Mouse (Mus musculus) lung, embryonic 16.5 days (tissue): ENCODE measurements around the gene Cyp2b10. TPM values are rescaled to one million over a fixed set of nuclear protein-coding genes. Genes with fewer than 3 reads are reported as not detected.

ENCODE experiments used
- ATAC-seq: fragments of 200-750 bp; cut with Nextera tagmentation; 2 replicates; pipeline ENCODE4 v1.8.0; 2017; ENCODE audit warnings: low read depth, mild to moderate bottlenecking, moderate library complexity
- H3K27ac ChIP-seq: fragments of 300-500 bp; sonication (generic); 2 replicates; pipeline ENCODE4 v1.5.1; 2014; ENCODE audit warnings: mild to moderate bottlenecking, control low read depth, low read length
- H3K27me3 ChIP-seq: fragments of 300-500 bp; sonication (generic); 2 replicates; pipeline ENCODE4 v1.6.1; 2014; ENCODE audit warnings: low read depth, low read length, mixed read lengths; ENCODE audit not compliant: control insufficient read depth, insufficient read depth
- H3K36me3 ChIP-seq: fragments of 300-500 bp; sonication (generic); 2 replicates; pipeline ENCODE4 v1.6.1; 2014; ENCODE audit warnings: low read length; ENCODE audit not compliant: control insufficient read depth, insufficient read depth
- H3K4me1 ChIP-seq: fragments of 300-500 bp; sonication (generic); replicated peaks from 2 replicates; pipeline ENCODE4 v1.6.1; 2014; ENCODE audit warnings: low read length, mixed read lengths; ENCODE audit not compliant: control insufficient read depth, insufficient read depth
- H3K4me2 ChIP-seq: fragments of 300-500 bp; sonication (generic); 2 replicates; pipeline ENCODE4 v1.6.1; 2014; ENCODE audit warnings: low read depth, low read length, control low read depth
- H3K4me3 ChIP-seq: fragments of 300-500 bp; sonication (generic); 2 replicates; pipeline ENCODE4 v1.5.1; 2014; ENCODE audit warnings: mild to moderate bottlenecking, low read length, control low read depth
- H3K9ac ChIP-seq: fragments of 300-500 bp; sonication (generic); 2 replicates; pipeline ENCODE4 v1.6.1; 2014; ENCODE audit warnings: low read length, control low read depth
- H3K9me3 ChIP-seq: fragments of 300-500 bp; sonication (generic); 2 replicates; pipeline ENCODE4 v1.6.1; 2016; ENCODE audit warnings: low read length; ENCODE audit not compliant: control insufficient read depth
- WGBS: fragments of 180-500 bp; shearing (Covaris S2); extraction: QIAGEN DNeasy Blood & Tissue Kit; methylation state at CpG from one replicate; pipeline ENCODE4 v1.1.7; 2014; 5-methylcytosine and 5-hydroxymethylcytosine counted together
- polyA plus RNA-seq: library from polyadenylated mRNA; unstranded; fragments of >200 nt; fragmentation: Nextera tagmentation; extraction: Ambion mirVana; gene quantifications from 2 replicates; pipeline ENCODE4 v1.2.1, GENCODE M21; 2015

Cyp2b10 gene
- polyA plus RNA-seq = 0.60 and 1.4 TPM in 2 replicates

GRCm38 (mm10) chr7:25897411-25897810 lies at the start of gene Cyp2b10:
Cyp2b10 (plus strand) TSS chr7:25897620.
- H3K4me2 ChIP-seq = no peak within 1 kb of the TSS
- no peak within 1 kb of the TSS for H3K4me3 ChIP-seq
- H3K27me3 ChIP-seq = no peaks in the 10 kb centered on the region
- 71% methylated on average over 6 of the region's 6 CpGs for WGBS
- peaks cover 5% of the 10 kb centered on the region for H3K4me1 ChIP-seq
- no peak for ATAC-seq
- no peaks in the 10 kb centered on the region for H3K9me3 ChIP-seq
- no peak within 1 kb of the TSS for H3K27ac ChIP-seq
- no peaks in the 10 kb centered on the region for H3K36me3 ChIP-seq
- H3K9ac ChIP-seq = no peak within 1 kb of the TSS

DNA sequence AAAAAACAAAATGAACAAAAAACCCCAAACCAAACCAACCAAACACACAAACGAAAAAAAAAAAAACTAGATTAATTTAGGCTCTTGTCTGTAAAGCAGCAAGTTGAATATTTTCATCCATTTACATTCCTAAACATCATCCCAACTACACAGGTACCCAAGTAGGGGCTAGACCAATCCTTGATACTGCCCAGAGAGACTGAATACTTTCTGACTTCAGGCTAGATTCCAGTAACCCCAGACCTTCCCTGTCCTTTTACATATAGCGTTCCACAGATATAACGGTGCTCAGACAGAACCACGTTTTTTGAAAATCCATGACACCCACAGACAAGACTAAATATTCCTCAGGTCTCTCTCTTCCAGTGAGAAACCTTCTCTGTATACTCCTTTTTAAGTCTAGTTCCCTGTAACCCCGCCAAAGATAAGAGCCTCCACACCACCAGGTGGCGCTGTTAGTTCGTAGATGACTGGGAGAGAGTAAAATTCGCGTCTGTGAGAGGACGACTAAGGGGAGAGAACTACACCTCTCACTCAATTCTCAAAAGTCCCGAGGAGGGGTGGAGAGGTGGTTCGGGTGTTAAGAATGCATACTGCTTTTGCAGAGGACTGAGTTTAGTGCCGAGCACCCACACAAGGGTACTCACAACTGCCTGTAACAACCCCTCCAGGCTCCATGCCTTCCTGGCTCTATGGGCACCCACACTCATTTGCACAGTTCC lies 49.5 kb upstream of the Cyp2b10 start:
- Histone ChIP-seq H3K4me2 (peak overlapping the region; percentile 55), H3K4me3 (peak overlapping the region; percentile 41), H3K27ac (no peak overlapping the region), H3K9me3 (no peaks in the 10 kb centered on the region), H3K9ac (peak overlapping the region; percentile 63), H3K4me1 (peaks cover 12% of the 10 kb centered on the region), H3K36me3 (no peaks in the 10 kb centered on the region), H3K27me3 (no peaks in the 10 kb centered on the region; the same call in 1 of the 2 replicates)
- ATAC-seq = peak; percentile 34
- WGBS = 10% methylated on average over 13 of the region's 13 CpGs

DNA sequence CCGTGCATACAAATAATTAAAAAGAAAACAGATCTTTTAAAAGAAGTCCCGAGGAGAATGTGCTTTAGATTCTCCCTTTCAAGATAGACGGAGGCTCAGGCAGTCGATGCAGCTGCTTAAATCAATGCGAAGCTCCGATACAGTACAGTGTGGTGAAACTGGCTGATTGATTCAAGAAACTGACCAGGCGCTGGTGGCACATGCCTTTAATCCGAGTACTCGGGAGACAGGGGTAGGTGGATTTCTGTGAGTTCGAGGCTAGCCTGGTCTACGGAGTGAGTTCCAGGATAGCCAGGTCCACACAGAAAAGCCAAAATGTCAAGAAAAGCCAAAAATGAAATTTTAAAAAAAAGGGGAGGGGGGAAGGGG lies 49.0 kb upstream of the Cyp2b10 start:
- Histone ChIP-seq H3K4me1 (peaks cover 12% of the 10 kb centered on the region), H3K9ac (peak overlapping the region; percentile 63), H3K27ac (no peak overlapping the region), H3K4me2 (peak overlapping the region; percentile 55), H3K4me3 (peak overlapping the region; percentile 41), H3K36me3 (no peaks in the 10 kb centered on the region), H3K9me3 (no peaks in the 10 kb centered on the region), H3K27me3 (no peaks in the 10 kb centered on the region; the same call in 1 of the 2 replicates)
- 26% methylated on average over 11 of the region's 11 CpGs for WGBS
- ATAC-seq = no peak

DNA sequence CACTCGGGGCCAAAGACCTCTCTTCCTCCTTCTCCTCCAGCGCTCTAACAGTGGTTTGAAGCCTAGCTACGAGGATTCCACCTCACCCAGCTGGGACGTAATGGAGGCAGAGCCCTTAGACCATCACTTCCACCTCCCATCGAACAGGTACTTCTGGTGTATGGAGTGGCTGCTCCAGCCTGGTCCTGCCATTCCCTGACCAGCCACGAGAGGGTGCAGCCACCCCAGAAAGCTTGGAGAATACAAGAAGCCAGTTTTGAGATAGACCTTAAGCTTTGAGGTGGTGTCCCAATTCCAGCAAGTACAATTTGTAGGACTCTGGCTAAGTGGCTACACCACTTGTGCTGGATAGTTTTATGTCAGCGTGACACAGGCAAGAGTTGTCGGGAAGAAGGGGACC lies 42.3 kb upstream of the Cyp2b10 start:
- no peak overlapping the region for H3K4me2 ChIP-seq
- 21% methylated on average over 8 of the region's 8 CpGs for WGBS
- H3K9me3 ChIP-seq = no peaks in the 10 kb centered on the region
- H3K4me1 ChIP-seq = no peaks in the 10 kb centered on the region
- no peak overlapping the region for H3K27ac ChIP-seq
- H3K4me3 ChIP-seq = no peak overlapping the region
- H3K27me3 ChIP-seq = no peaks in the 10 kb centered on the region
- H3K9ac ChIP-seq = no peak overlapping the region
- no peaks in the 10 kb centered on the region for H3K36me3 ChIP-seq
- 0 out of 2 replicates have a peak, but pooled peaks have one; percentile 49 for ATAC-seq

DNA sequence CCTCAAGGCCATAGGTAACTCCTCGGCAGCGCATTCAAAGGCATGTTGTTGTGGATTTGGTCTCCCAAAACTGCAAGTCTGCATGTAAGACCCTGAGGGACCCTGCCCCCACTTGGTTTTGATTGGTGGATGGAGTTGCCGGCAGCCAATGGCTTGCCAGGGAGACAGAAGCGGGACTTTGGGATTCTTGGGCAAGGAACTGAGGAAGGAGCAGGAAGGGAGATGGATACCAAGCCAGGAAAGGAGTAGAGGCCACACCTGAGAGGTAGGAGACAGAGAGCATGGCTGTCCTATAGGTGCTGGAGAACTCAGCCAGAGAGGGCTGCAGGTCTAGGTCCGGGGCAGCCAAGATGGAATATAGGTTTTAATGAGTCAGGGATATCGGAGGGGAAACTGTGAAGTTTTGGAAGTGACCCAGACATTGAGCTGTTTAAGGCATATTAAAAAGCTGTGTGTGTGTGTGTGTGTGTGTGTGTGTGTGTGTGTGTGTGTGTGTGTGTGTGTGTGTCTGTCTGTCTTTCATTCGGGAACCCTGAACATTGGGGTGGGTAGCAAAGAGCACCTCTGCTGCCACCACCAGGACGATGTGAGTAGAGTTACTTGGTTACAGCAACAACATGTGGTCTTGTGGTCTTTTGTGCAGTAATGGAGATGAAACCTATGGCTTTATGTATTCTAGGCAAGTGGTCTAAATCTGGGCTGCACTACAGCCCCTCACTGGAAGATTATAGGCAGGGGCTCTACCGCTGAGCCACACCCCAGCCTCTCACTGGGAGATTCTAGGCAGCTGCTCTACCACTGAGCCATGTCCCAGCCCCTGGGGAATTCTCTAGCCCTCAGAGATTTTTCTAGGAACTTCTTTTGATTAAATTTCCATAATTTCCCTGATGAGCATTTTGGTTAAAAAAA lies 37.2 kb upstream of the Cyp2b10 start:
- H3K4me3 ChIP-seq = peak overlapping the region; percentile 16; the same call in 1 of the 2 replicates
- no peaks in the 10 kb centered on the region for H3K36me3 ChIP-seq
- no peak overlapping the region for H3K9ac ChIP-seq
- H3K27me3 ChIP-seq = no peaks in the 10 kb centered on the region
- no peak overlapping the region for H3K27ac ChIP-seq
- no peaks in the 10 kb centered on the region for H3K4me1 ChIP-seq
- ATAC-seq = peak; percentile 45; the same call in 1 of the 2 replicates
- H3K9me3 ChIP-seq = no peaks in the 10 kb centered on the region
- peak overlapping the region; percentile 38; the same call in 1 of the 2 replicates for H3K4me2 ChIP-seq
- WGBS = 22% methylated on average over 9 of the region's 9 CpGs

GRCm38 (mm10) chr7:25862365-25862764 lies 35.1 kb upstream of the Cyp2b10 start:
- Histone ChIP-seq H3K9ac (no peak overlapping the region), H3K4me1 (no peaks in the 10 kb centered on the region), H3K27ac (no peak overlapping the region), H3K9me3 (no peaks in the 10 kb centered on the region), H3K4me3 (no peak overlapping the region), H3K27me3 (no peaks in the 10 kb centered on the region), H3K4me2 (no peak overlapping the region), H3K36me3 (no peaks in the 10 kb centered on the region)
- 30% methylated on average over 2 of the region's 2 CpGs for WGBS
- no peak for ATAC-seq

DNA sequence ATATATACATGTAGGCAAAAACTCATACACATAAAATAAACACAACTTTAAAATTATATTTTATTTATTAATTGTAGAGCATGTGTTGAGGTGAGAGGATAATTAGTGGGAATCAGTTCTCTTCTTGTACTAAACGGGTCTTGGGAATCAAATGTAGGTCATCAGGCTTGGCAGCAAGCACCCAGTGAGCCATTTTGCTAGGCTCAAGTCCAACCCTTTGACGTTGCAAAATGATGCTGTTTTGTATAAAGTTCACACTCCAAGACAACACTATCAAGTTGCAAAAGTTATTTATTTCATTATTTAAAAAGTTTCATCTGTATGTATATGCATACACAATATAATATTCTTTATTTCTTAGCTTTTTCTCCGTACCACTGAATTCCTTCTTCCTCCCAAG lies 33.7 kb upstream of the Cyp2b10 start:
- H3K9ac ChIP-seq = no peak overlapping the region
- no peak for ATAC-seq
- H3K9me3 ChIP-seq = no peaks in the 10 kb centered on the region; the same call in 1 of the 2 replicates
- H3K4me2 ChIP-seq = no peak overlapping the region
- H3K27ac ChIP-seq = no peak overlapping the region
- WGBS = 63% methylated on average over 3 of the region's 3 CpGs
- H3K27me3 ChIP-seq = no peaks in the 10 kb centered on the region
- no peaks in the 10 kb centered on the region for H3K4me1 ChIP-seq
- no peak overlapping the region for H3K4me3 ChIP-seq
- H3K36me3 ChIP-seq = no peaks in the 10 kb centered on the region

DNA sequence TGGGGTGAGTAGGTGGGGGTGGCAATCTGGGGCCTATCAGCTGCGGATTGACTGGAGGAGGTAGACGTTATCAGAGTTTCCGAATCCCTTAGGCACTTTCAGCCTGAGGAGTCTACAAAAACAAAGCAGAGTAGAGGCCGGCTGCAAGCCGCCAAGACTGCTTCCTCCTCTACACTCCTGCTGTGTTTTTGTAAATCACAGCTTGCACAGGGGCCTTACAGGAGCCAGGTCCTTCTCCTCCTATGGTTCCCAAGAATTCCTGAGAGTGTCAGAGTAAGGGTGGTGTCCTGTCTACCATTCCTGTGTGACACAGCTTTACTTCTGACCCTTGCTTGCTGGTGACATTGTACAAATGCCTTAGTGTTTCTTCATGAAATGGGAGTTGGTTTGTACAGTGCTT lies 32.6 kb upstream of the Cyp2b10 start:
- Histone ChIP-seq H3K27ac (no peak overlapping the region), H3K9me3 (no peaks in the 10 kb centered on the region; the same call in 1 of the 2 replicates), H3K27me3 (no peaks in the 10 kb centered on the region), H3K36me3 (no peaks in the 10 kb centered on the region), H3K4me3 (no peak overlapping the region), H3K4me1 (no peaks in the 10 kb centered on the region), H3K9ac (no peak overlapping the region), H3K4me2 (no peak overlapping the region)
- ATAC-seq = no peak
- WGBS = 37% methylated on average over 5 of the region's 5 CpGs

GRCm38 (mm10) chr7:25869789-25870188 lies 27.6 kb upstream of the Cyp2b10 start:
- WGBS = 78% methylated on average over 2 of the region's 2 CpGs
- H3K4me2 ChIP-seq = no peak overlapping the region
- no peak for ATAC-seq

More at GRCm38 (mm10) chr7:25869789-25870188, 27.6 kb upstream of the Cyp2b10 start:
- no peak overlapping the region for H3K9ac ChIP-seq
- H3K36me3 ChIP-seq = no peaks in the 10 kb centered on the region
- no peak overlapping the region for H3K27ac ChIP-seq
- no peak overlapping the region for H3K4me3 ChIP-seq
- no peaks in the 10 kb centered on the region for H3K4me1 ChIP-seq
- no peaks in the 10 kb centered on the region; the same call in 1 of the 2 replicates for H3K9me3 ChIP-seq
- H3K27me3 ChIP-seq = no peaks in the 10 kb centered on the region
